Mouse (Mus musculus): ENCODE measurements around the gene Spata46.

The Spata46 gene

DNA sequence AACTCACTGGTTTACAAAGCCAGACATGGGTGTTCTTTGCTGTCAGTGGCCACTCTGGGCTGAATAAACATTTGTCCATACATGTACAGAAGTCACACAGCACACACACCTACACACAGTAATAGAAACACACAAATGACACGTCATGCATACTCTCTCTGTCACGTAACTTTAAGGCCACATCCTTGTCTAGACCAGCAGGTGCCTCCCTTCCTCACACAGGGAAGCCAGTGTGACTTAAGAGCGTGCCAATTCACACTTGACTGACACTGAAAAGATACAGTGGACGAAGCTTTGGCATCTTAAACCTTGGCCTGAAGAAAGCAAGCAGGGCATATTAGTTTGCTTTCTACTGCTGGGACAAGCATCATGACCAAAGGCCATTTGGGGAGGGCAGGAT lies 24.2 kb downstream of the Spata46 start:
- ATAC-seq (ENCODE audit: insufficient number of reproducible peaks, low FRiP score, low TSS enrichment), result no peak

GRCm38 (mm10) chr1:170339943-170340342 lies 31.3 kb downstream of the Spata46 start:
- no peak for ATAC-seq (ENCODE audit: insufficient number of reproducible peaks, low FRiP score, low TSS enrichment)

GRCm38 (mm10) chr1:170343081-170343480 lies 34.5 kb downstream of the Spata46 start:
- ATAC-seq (ENCODE audit: insufficient number of reproducible peaks, low FRiP score, low TSS enrichment), result no peak

GRCm38 (mm10) chr1:170343906-170344305 lies 35.3 kb downstream of the Spata46 start:
- ATAC-seq (ENCODE audit: insufficient number of reproducible peaks, low FRiP score, low TSS enrichment), result no peak

DNA sequence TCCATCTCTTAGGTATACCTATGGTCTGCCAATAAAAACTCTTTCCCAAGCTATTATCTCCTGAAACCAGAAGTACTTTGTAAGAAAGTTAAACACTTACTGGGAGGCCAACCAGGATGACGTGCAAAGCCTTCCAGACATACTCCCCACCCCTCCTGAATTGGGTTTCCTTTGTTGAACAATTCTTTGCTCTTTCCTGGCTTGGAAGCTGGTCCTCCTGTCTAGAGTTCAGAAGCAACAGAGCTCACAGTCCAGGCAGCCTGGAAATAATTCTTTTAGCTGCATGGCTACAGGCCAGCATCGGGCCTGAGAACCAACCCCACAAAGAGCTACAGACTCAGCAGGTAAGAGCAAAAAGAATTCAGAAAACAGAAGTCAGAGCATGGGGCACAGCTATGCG lies 37.7 kb downstream of the Spata46 start:
- ATAC-seq (ENCODE audit: insufficient number of reproducible peaks, low FRiP score, low TSS enrichment), result no peak

GRCm38 (mm10) chr1:170351080-170351479 lies 42.5 kb downstream of the Spata46 start:
- ATAC-seq (ENCODE audit: insufficient number of reproducible peaks, low FRiP score, low TSS enrichment), result no peak

DNA sequence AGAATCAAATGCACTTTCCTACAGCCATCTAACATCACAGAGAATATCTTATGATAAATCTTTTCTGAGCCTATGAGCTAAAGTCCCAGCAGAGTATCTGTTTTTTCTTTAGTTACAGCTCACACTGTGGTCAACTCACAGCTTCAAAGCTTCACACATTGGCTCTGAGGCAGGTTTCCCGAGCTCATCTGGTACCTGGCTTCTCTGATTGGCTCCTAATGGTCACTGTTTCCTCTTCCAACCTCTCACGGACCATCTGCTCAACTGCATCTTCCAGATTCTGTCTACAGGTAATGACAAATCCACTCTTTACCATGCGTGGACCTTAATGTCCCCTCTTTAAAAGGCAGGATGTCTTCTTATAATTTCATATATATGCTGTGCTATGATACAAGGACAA lies 44.7 kb downstream of the Spata46 start:
- ATAC-seq (ENCODE audit: insufficient number of reproducible peaks, low FRiP score, low TSS enrichment), result peak; percentile 73

GRCm38 (mm10) chr1:170360183-170360915 lies 51.7 kb downstream of the Spata46 start:
- no peak for ATAC-seq (ENCODE audit: insufficient number of reproducible peaks, low FRiP score, low TSS enrichment)

Measured in cerebellum, adult (tissue).